Mouse (Mus musculus) embryo, embryonic 9.5 days (tissue): ENCODE results near the gene Slamf9.

Experiments used
- DNase-seq: peaks from one replicate; pipeline ENCODE4 v3.0.0-alpha.2; 2017; ENCODE audit errors: extremely low spot score

Slamf9 gene

DNA sequence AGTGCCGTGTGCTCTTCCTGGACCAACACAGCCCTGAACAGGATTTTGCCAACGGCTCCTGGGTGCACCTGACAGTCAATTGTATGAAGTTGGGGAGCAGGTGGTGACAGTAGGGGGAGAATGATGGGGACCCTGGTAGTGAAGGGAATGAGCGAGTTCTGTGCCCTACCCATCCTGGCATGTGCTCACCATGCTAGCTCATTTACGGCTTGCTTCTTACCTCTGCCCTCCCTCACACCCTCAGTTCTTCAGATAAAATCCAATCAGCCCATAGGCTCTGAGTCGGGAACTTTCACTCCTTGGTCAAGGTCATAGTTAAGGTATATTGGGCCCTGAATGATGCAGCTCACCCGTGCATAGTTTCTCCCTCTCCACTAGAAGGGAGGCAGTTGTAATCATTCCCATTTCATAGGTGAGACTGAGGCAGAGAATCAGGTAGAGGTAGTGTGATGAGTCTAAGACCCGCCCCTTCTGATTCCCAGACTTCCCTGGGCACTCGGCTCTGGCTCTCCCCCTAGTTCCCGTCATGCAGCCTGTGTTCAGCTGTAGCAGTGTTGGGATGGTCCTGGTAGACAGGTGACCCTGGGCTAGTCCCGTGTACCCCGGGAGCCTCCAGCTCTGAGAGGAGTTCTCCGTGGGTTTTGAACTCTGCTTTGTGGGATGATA lies 14.6 kb downstream of the Slamf9 start:
- DNase-seq = no peak

DNA sequence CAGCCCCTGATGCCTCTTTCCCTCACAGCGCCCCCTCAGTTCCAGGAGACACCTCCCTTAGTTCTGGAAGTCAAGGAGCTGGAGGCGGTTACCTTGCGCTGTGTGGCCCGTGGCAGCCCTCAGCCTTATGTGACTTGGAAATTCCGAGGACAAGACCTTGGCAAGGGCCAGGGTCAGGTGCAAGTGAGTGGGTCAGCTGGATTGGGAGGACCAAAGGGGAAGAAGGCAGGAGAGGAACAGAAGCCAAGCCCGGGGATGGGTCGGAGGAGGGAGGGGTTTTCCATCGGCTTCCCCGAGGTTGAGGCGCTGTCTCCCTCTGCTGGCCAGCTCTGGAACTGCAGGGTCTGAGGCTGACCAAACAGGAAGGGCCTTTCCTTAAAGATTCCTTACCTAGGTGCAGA lies 15.1 kb downstream of the Slamf9 start:
- DNase-seq = peak; percentile 89

DNA sequence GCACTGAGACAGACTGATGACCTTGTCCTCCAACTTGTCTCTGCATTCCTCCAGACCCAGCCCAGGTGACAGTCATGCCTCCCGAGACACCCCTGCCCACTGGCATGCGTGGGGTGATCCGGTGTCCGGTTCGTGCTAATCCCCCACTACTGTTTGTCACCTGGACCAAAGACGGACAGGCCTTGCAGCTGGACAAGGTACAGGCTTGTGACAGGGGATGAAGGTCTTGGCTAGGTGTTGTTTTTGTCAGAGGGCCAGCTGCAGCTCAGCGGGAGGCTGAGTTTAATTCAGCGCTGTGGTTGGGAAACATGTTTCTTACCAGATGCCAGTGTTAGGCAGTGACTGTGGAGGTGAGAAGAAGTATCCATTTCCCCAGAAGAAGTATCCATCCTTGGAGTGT lies 16.9 kb downstream of the Slamf9 start:
- no peak for DNase-seq

DNA sequence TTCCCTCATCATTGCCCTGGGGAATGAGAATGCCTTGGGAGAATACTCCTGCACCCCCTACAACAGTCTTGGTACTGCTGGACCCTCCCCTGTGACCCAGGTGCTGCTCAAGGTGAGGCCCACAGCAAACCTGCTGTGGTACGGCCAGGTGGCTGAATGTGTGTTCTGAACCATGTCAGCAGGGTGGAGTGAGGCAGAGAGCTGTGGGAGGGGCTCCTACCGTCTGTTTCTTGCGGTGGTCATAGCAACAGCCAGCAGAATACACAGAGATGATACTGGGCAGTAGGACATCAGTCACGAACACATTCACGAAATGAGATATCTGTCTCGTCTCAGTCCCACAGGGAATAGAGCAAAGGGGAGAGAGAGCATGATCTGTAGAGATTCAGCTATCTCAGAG lies 18.4 kb downstream of the Slamf9 start:
- no peak for DNase-seq

DNA sequence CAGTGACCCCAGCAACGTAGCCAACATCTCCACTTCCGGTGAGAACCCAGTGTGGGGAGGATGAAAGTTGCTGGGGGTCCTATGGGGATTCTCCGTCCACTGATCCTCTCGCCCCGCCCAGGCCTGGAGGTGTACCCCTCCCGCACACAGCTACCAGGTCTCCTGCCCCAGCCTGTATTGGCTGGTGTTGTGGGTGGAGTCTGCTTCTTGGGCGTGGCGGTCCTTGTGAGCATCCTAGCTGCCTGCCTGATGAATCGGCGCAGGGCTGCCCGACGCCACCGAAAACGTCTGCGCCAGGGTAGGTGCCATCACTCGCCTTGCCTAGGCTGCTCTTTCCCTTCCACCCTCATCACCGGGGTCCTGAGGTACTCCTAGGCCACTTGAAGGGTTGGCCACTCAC lies 20.9 kb downstream of the Slamf9 start:
- DNase-seq = no peak

DNA sequence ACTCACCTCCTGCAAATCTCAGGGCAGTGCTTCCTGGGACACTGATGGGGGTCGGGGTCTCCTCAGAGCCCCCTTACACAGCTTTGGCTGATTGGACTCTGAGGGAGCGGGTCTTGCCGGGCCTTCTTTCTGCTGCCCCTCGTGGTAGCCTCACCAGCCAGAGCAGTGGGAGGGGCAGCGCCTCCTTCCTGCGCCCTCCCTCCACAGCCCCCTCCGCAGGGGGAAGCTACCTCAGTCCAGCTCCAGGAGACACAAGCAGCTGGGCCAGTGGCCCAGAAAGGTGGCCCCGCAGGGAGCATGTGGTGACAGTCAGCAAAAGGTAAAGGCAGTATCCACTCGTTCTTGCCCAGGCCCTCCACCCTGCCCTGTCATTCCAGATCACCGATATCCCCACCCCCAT lies 22.3 kb downstream of the Slamf9 start:
- DNase-seq = no peak

DNA sequence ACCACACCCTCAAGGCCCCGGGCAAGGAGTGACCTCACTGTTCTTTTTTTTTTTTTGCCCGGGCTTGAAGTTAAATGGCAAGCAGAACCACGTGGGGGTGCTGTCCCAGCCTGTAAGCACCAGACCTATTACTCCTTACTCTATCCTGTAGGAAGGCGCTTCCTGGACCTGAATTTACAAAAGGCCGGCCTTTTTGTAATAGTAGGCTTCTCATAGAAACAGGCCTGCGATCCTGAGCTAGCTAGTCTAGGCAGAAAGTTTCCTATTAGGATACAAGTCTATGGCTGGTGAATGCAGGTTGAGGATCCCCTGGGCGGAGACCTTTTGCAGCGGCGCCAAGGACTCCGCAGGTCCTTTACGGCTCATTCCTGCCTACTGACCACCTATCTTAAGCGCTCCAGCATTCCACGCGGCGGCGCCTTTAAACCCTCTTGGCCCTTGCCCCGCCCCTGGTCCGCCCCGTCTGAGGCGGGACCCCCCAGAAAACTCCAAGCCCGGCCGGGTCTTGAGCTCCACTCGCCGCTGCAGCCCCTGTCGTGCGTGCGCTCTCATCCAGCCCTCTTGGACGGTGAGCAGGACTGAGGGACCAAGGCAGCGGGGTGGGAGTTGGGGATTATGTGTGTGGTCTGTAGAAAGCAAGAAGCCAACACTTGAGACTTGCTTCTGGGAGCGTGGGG lies 24.7 kb downstream of the Slamf9 start, which contains the start of gene Tagln2:
Gene Tagln2, plus strand, starts transcription at position 283 of the 677 bp plus-strand sequence.
- DNase-seq = peak; percentile 83

DNA sequence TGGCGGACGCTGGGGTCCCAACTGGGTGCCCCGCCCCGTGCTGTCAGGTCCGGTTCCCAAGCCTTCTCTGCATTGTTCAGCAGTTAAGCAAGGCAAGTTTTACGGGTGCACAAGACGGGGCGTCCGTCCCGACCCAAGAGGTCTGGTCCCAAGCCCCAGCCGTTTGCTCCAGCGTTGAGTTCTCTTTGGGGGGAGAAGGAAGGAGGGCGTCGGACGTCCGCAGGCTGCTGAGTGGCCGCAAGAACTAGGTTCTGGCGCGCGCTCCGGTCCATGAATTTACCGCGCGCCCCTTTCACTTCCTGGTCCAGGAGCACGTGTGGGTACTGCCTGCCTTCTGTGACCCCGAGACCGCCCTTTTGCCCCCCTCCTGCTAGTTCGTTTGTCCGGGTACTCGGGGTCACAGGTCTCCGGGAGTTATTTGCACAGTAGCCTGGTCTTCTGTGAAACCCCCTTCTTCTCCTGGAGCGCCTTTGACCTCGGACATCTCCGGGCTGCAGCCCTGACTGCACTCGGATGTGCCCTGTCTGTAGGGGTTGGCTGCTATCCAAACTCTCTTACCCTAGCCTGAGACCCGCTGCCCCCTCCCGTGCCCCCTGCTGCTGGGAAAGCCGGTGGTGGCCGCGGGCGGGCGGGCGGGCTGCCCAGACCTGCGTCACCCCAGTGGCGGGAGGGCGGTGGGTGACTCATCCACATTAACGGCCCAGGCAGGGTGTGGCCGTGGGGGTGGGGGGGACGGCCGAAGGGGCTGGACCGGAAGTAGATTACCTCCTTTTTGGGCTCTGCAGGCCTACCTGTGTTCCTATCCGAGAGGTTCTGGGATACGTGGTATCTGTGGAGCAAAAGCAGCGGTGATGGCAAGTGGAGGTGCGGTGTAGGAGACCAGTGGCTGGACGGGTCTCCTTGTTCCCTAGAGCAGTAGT lies 25.6 kb downstream of the Slamf9 start:
- peak; percentile 74 for DNase-seq

DNA sequence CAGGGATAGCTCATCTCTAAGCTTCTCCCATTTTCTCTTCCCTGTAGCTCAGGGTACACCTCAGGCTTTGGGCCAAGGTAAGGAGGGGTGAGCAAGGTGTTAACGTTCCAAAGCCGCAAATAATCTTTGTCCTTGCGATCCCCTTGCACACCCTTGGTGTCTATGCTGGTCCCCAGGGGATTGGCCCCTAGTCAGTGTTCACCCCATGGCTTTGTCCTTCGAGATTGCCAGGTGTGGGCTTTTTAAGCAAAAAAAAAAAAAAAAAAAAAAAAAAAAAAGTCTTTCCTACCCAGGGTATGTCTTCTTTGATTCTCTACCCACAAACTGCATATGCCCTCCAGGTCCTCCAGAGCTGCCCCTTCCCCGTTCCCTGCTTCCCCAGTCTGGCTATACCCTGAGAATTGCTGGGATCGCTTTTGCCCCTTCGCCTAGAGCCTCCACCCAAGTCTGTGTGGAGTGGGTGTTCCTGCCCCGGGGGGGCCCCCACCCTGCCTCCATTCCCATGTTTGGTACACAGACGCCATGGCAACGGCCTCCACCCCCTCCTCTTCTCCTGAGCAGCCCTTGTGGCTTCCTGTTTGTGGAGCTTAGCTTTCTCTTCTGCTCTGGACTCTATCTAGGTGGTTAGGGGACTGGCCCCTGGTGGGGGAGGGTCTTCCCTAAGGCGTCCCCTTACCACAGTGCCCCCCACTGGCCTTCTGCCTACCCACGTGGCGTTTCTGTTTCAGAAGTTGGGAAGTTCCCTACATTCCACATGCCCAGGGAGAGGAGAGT lies 26.4 kb downstream of the Slamf9 start:
- DNase-seq = peak; percentile 48

DNA sequence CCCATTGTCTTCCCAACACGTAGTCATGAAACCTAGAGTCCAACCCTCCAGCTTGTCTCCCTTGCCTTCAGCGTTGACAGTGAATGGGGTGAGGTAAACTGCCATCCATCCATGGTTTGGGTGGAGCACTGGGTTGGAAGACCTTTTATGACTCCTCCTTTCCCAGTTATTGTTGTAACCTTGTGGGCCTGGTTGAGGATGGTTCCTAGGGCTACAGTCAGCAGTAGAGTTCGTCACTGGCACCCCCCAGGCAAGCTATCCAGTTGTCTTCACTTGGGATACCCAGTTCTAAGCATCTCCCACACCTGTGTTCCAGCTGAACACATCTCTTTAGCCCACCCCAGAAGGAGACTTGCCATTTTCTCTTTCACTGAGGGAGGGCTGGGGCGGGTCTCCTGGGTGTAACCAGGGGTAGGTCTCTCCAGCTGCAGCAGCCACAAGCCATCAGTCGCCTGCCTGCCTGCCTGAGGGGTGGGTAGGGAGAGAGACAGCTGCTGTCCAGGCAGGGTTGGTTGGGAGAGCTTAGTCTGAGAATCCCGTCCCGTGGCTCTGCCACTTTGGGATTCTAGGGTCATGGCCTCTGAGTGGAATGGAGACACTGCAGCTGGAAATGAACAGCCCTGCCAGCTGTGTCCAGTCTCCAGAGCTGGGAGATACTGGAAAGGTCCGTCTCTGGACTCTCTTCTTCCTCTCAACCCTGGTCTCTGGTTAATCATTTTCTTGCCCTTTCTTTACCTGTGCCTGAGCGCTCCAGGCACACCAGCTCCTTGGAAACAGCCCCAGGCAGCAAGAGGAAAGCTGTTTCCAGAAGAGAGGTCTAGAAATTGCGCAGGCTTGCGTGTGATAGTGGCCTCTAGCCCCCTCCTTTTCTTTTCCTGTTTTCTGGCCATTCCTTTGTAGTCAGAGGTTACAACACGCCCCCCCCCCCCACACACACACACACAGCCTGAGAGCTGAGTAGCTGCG lies 27.3 kb downstream of the Slamf9 start:
- no peak for DNase-seq

DNA sequence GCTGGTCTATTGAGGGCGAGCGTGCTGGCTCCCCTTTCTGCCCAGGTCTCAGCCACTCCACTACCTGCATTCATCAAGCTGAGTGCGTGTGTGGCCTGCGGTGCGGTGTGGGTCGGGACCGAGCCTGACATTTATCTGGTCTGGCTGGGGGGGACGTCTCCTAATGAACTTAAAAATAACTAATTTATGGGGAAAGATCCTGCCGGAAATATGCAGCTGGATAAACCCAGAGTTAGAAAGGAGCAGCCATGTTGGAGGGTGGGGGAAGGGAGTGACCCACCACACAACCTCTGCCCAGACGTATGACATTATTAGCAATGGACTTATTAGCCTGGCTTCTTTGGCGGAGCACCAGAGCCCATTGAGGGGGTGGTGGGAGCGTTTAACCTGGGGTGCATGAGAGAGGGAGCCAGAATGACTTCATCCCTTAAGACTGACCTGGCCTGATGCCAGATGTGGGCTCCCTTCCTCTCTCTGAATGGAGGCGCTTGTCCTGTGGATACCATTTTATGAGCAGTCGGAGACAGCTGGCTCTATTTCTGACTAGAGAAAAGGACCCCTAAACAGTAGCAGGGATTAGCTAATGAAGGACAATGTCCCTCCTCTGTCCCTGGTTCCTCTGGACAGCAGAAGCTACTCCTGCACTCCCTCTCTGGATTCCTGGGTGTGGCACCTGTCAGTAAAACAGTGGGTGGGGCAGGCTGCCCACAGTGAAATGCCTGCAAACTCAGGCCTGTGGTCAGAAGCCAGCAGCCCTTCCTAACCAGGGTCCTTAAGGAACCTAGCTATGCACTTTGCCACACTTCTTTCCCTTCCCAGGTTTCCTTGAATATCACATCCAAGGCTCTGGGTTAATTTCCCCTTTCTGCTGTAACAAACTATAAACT lies 28.2 kb downstream of the Slamf9 start:
- DNase-seq = no peak

DNA sequence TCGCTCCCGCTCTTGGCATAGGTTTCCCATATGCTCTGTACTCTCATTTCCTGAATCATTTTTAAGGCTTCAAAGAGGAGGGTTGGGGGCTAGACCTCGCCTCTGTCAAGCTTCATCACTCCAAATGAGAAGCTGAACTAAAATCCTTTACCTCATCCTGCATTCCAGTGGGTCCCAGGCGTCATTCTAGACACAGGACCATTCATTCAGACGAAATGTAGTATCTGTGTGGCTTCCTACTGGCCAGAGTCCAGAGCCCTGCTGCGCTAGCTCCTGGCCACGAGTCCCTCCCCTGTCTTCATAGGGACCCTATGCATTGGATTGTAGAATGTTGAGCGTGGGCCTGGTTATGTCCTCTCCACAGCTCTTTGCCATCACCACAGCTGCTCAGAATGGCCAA lies 29.6 kb downstream of the Slamf9 start:
- DNase-seq = no peak

DNA sequence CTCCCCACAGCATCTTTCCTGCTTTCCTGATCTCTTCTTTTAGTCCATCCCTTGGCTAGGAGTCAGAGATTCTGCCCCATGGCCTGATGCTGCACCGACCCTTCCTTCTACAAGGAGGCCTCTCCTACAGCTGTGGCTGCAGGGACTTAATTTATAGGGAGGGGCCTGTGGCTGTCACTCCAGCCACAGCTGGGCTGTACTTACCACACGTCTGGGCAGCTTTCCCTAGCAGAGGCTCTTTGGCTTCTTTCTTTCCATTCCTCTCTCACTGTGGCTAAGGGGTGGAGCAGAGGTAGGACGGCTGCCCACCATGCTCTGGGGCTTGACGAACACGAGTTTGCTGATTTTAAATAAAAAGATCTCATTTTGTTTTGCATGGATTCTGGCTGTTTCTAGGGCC lies 31.8 kb downstream of the Slamf9 start:
- no peak for DNase-seq

DNA sequence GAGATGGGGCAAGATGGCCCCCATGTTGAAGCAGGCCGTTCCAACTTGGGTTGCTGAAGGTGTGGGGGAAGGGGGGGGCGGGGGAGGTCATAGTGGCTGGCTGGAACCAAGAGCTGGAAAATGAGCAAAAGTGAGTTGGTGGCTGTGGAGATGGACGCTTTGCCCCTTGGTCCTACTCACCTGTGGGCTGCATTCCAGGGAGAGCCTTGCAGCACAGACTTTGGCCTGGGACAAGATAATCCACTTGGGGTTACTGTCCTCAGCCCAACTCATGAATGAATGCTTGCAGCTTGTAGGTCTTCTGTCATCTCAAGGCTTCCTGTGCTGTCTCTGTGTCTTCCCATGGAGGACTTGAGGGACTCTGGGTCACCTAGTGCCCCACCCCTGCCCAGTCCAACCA lies 32.5 kb downstream of the Slamf9 start:
- DNase-seq = no peak

DNA sequence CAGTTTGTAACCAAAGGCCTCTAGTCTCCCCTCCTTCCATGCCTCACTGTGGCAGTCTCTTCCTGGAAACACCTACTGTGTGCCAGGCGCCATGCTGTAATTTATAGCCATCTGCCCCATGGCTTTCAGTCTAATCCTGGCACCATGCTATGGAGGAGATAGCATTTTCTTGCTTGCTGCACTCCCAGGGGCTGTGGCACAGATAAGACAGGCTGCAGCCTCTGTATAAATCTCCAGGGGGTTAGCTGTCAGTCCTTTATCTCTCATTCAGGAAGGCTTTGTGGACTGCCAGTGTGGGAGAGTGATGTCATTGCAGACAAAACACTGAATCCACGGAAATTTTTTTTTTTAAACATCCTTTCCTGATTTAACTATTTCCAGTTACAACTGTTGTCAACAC lies 33.0 kb downstream of the Slamf9 start:
- no peak for DNase-seq

DNA sequence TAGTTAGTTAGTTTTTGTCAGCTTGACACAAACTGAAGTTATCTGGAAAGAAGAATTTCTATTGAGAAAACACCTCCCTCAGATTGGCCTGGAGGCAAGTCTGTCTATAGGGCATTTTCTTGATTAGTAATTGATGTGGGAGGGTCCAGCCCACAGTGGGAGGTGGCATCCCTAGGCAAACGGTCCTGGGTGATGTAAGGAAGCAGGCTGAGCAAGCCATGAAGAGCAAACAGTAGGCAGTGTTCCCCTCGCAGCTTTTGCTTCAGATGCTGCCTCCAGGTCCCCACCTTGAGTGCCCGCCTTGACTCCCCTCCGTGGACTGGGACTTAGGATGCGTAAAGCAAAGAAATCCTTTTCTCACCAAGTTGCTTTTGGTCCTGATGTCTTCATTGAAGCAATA lies 34.1 kb downstream of the Slamf9 start:
- no peak for DNase-seq

DNA sequence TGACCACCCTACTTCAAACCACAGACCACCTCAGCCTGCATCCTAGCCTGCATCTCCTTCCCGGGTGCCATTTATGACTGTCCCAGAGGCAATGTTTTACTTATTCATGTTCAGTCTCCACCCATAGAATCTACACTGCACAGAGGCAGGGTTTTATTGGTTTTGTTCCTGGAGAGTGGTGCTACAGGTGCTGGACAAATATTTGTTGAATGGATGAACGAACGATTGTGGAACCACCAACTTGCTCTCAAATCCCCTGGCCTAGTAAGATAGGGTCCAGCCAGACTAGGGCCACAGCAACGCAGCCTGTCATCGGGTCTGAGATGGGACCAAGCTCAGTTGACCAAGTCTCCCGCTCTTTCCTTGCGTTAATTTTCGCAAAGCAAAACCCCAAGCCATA lies 34.8 kb downstream of the Slamf9 start:
- no peak for DNase-seq

DNA sequence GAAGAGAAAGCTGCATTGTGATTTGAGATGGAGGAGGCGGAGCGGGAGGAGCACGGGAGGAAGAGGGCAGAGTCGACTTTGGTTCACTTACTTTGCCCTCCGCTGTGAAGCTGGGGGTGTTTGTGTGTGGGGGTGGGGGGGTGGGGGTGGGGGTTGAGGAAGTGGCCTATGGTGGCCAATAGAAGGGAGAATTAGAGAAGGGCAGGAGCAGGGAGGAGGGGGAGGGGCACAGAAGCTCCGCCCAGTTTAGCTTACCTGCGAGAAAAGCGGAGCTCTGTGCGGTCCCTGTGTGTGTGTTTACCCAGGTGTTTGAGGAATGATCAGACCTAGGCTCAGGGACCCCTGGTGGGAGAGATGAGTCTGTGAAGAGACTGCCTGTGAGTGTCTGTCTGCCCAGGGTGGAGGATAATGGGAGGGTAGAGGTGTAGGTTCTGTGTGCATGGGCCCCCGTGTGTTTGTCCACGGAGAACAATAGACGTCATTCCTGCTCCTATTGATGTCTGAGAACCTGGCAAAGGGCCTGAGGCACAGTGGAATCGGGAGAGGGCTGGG lies 35.3 kb downstream of the Slamf9 start:
- no peak for DNase-seq

DNA sequence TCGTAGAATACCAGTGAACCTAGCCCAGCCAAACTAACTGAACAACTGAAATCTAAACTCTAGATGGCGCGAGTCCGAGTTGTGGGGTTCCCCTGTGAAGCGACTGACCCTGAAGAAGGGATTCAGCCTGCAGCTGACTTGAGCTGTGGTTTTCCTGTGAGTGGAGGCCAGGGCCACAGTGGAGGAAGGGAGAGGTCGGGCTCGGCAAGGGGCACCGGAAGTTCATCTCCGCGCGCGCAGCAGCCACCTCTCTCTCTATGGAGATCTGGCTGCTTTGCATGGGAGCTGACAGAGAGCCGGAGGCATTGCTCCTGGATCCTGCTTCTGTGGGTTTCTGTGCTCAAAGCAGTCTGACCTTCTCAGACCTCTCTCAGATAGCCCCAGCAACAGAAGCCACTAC lies 37.8 kb downstream of the Slamf9 start:
- DNase-seq = no peak
